Mouse (Mus musculus): ENCODE data around the gene Ppib. TPM values are rescaled to one million over a fixed set of nuclear protein-coding genes. Genes with fewer than 3 reads are reported as not detected.
A peak's percentile ranks its signal among the peaks of the same experiment; 100 is the strongest.

Ppib gene
- polyA plus RNA-seq, 1 experiment from 2014 or later: 501 TPM

GRCm38 (mm10) chr9:66080804-66081459 is 20.9 kb downstream of the Ppib start:
- Histone ChIP-seq H3K4me3 (no peak overlapping the region), H3K36me3 (peaks cover 6% of the 10 kb centered on the region), H3K27me3 (ENCODE audit: low read depth, poor library complexity, severe bottlenecking) (no peaks in the 10 kb centered on the region), H3K9me3 (replicated peaks) (no peaks in the 10 kb centered on the region), H3K4me1 (peaks cover 11% of the 10 kb centered on the region), H3K27ac (replicated peaks) (no peak overlapping the region)
- DNase-seq (ENCODE audit: low spot score): no peak
- 81% methylated on average over 3 of the region's 3 CpGs for WGBS

- Histone ChIP-seq H3K9me3 (replicated peaks) (no peaks in the 10 kb centered on the region), H3K36me3 (peaks cover 17% of the 10 kb centered on the region), H3K4me3 (no peak overlapping the region), H3K4me1 (peaks cover 11% of the 10 kb centered on the region), H3K27ac (replicated peaks) (no peak overlapping the region), H3K27me3 (ENCODE audit: low read depth, poor library complexity, severe bottlenecking) (no peaks in the 10 kb centered on the region)
- DNase-seq (ENCODE audit: low spot score): no peak
- WGBS: 89% methylated on average over 4 of the region's 4 CpGs
Observed at GRCm38 (mm10) chr9:66081999-66082398, 22.0 kb downstream of the Ppib start.

GRCm38 (mm10) chr9:66084171-66084570 is 24.1 kb downstream of the Ppib start:
- no peak for DNase-seq (ENCODE audit: low spot score)
- Histone ChIP-seq H3K27ac (replicated peaks) (no peak overlapping the region), H3K36me3 (peaks cover 38% of the 10 kb centered on the region), H3K4me3 (no peak overlapping the region), H3K4me1 (peaks cover 3% of the 10 kb centered on the region; the same call in 1 of the 2 replicates), H3K9me3 (replicated peaks) (no peaks in the 10 kb centered on the region), H3K27me3 (ENCODE audit: low read depth, poor library complexity, severe bottlenecking) (no peaks in the 10 kb centered on the region)
- 92% methylated on average over 3 of the region's 3 CpGs for WGBS

- no peaks in the 10 kb centered on the region for H3K9me3 ChIP-seq (replicated peaks)
- H3K4me3 ChIP-seq: no peak overlapping the region
- no peak for DNase-seq (ENCODE audit: low spot score)
- no peak overlapping the region for H3K27ac ChIP-seq (replicated peaks)
- peaks cover 3% of the 10 kb centered on the region; the same call in 1 of the 2 replicates for H3K4me1 ChIP-seq
- H3K36me3 ChIP-seq: peaks cover 67% of the 10 kb centered on the region
- WGBS: 95% methylated on average over 7 of the region's 7 CpGs
- H3K27me3 ChIP-seq (ENCODE audit: low read depth, poor library complexity, severe bottlenecking): no peaks in the 10 kb centered on the region
Observed at GRCm38 (mm10) chr9:66087062-66087461, 27.0 kb downstream of the Ppib start.

GRCm38 (mm10) chr9:66088411-66088810 is 28.4 kb downstream of the Ppib start:
- Histone ChIP-seq H3K27ac (replicated peaks) (no peak overlapping the region), H3K4me1 (peaks cover 3% of the 10 kb centered on the region; the same call in 1 of the 2 replicates), H3K36me3 (peaks cover 80% of the 10 kb centered on the region), H3K9me3 (replicated peaks) (no peaks in the 10 kb centered on the region), H3K27me3 (ENCODE audit: low read depth, poor library complexity, severe bottlenecking) (no peaks in the 10 kb centered on the region), H3K4me3 (no peak overlapping the region)
- 60% methylated on average over 4 of the region's 4 CpGs for WGBS
- DNase-seq (ENCODE audit: low spot score): peak; percentile 50

- H3K4me3 ChIP-seq: no peak overlapping the region
- no peaks in the 10 kb centered on the region for H3K9me3 ChIP-seq (replicated peaks)
- H3K27ac ChIP-seq (replicated peaks): no peak overlapping the region
- H3K36me3 ChIP-seq: peaks cover 99% of the 10 kb centered on the region
- H3K27me3 ChIP-seq (ENCODE audit: low read depth, poor library complexity, severe bottlenecking): no peaks in the 10 kb centered on the region
- 93% methylated on average over 13 of the region's 13 CpGs for WGBS
- no peak for DNase-seq (ENCODE audit: low spot score)
- no peaks in the 10 kb centered on the region for H3K4me1 ChIP-seq
Observed at GRCm38 (mm10) chr9:66090593-66091244, 30.7 kb downstream of the Ppib start.

- peaks cover 99% of the 10 kb centered on the region for H3K36me3 ChIP-seq
- H3K9me3 ChIP-seq (replicated peaks): no peaks in the 10 kb centered on the region
- WGBS: 85% methylated on average over 6 of the region's 6 CpGs
- no peaks in the 10 kb centered on the region for H3K27me3 ChIP-seq (ENCODE audit: low read depth, poor library complexity, severe bottlenecking)
- no peaks in the 10 kb centered on the region for H3K4me1 ChIP-seq
- no peak overlapping the region for H3K4me3 ChIP-seq
- no peak for DNase-seq (ENCODE audit: low spot score)
- no peak overlapping the region for H3K27ac ChIP-seq (replicated peaks)
Observed at GRCm38 (mm10) chr9:66091327-66092231, 31.6 kb downstream of the Ppib start.

GRCm38 (mm10) chr9:66092664-66093063 is 32.6 kb downstream of the Ppib start:
- H3K36me3 ChIP-seq: peaks cover 99% of the 10 kb centered on the region
- WGBS: 85% methylated on average over 2 of the region's 2 CpGs
- no peaks in the 10 kb centered on the region for H3K9me3 ChIP-seq (replicated peaks)
- no peaks in the 10 kb centered on the region for H3K4me1 ChIP-seq
- H3K27ac ChIP-seq (replicated peaks): no peak overlapping the region
- H3K4me3 ChIP-seq: no peak overlapping the region
- no peak for DNase-seq (ENCODE audit: low spot score)
- H3K27me3 ChIP-seq (ENCODE audit: low read depth, poor library complexity, severe bottlenecking): no peaks in the 10 kb centered on the region

GRCm38 (mm10) chr9:66101577-66101976 is 41.6 kb downstream of the Ppib start:
- no peak overlapping the region for H3K4me3 ChIP-seq
- H3K36me3 ChIP-seq: peaks cover 99% of the 10 kb centered on the region
- WGBS: 86% methylated on average over 8 of the region's 8 CpGs
- no peaks in the 10 kb centered on the region for H3K4me1 ChIP-seq
- no peak for DNase-seq (ENCODE audit: low spot score)
- H3K27me3 ChIP-seq (ENCODE audit: low read depth, poor library complexity, severe bottlenecking): no peaks in the 10 kb centered on the region
- H3K27ac ChIP-seq (replicated peaks): no peak overlapping the region
- H3K9me3 ChIP-seq (replicated peaks): no peaks in the 10 kb centered on the region

- Histone ChIP-seq H3K36me3 (peaks cover 98% of the 10 kb centered on the region), H3K27me3 (ENCODE audit: low read depth, poor library complexity, severe bottlenecking) (no peaks in the 10 kb centered on the region), H3K4me3 (no peak overlapping the region), H3K27ac (replicated peaks) (no peak overlapping the region), H3K9me3 (replicated peaks) (no peaks in the 10 kb centered on the region), H3K4me1 (no peaks in the 10 kb centered on the region)
- DNase-seq (ENCODE audit: low spot score): no peak
- 91% methylated on average over 6 of the region's 6 CpGs for WGBS
Observed at GRCm38 (mm10) chr9:66102668-66103067, 42.6 kb downstream of the Ppib start.

- no peak overlapping the region for H3K4me3 ChIP-seq
- WGBS: 99% methylated on average over 4 of the region's 4 CpGs
- no peaks in the 10 kb centered on the region for H3K9me3 ChIP-seq (replicated peaks)
- H3K36me3 ChIP-seq: peaks cover 99% of the 10 kb centered on the region
- no peaks in the 10 kb centered on the region for H3K27me3 ChIP-seq (ENCODE audit: low read depth, poor library complexity, severe bottlenecking)
- no peaks in the 10 kb centered on the region for H3K4me1 ChIP-seq
- DNase-seq (ENCODE audit: low spot score): no peak
- no peak overlapping the region for H3K27ac ChIP-seq (replicated peaks)
Observed at GRCm38 (mm10) chr9:66104601-66105000, 44.6 kb downstream of the Ppib start.

GRCm38 (mm10) chr9:66105168-66105567 is 45.1 kb downstream of the Ppib start:
- Histone ChIP-seq H3K27me3 (ENCODE audit: low read depth, poor library complexity, severe bottlenecking) (no peaks in the 10 kb centered on the region), H3K9me3 (replicated peaks) (no peaks in the 10 kb centered on the region), H3K4me1 (peaks cover 3% of the 10 kb centered on the region), H3K27ac (replicated peaks) (no peak overlapping the region), H3K36me3 (peaks cover 97% of the 10 kb centered on the region), H3K4me3 (no peak overlapping the region)
- 92% methylated on average over 8 of the region's 8 CpGs for WGBS
- DNase-seq (ENCODE audit: low spot score): no peak
